Mouse (Mus musculus) intestine, postnatal 0 days (tissue): Measurements from ENCODE around the gene Tec. TPM values are rescaled to one million over a fixed set of nuclear protein-coding genes. Genes with fewer than 3 reads are reported as not detected.

Source experiments
- ATAC-seq: fragments of 200-750 bp; cut with Nextera tagmentation; 2 replicates; pipeline ENCODE4 v1.8.0; 2017; ENCODE audit warnings: mild to moderate bottlenecking, moderate TSS enrichment, moderate library complexity
- H3K27ac ChIP-seq: fragments of 300-500 bp; sonication (generic); 2 replicates; pipeline ENCODE4 v1.5.1; 2014; ENCODE audit warnings: mild to moderate bottlenecking, low read depth, low read length, moderate library complexity
- H3K27me3 ChIP-seq: fragments of 300-500 bp; sonication (generic); replicated peaks from 2 replicates; pipeline ENCODE4 v1.6.1; 2014; ENCODE audit warnings: low read length, mixed read lengths; ENCODE audit not compliant: control insufficient read depth, insufficient read depth
- H3K36me3 ChIP-seq: fragments of 300-500 bp; sonication (generic); 2 replicates; pipeline ENCODE4 v1.6.1; 2014; ENCODE audit warnings: mild to moderate bottlenecking, moderate library complexity; ENCODE audit not compliant: control insufficient read depth, insufficient read depth
- H3K4me1 ChIP-seq: fragments of 300-500 bp; sonication (generic); replicated peaks from 2 replicates; pipeline ENCODE4 v1.6.1; 2014; ENCODE audit warnings: antibody characterized with exemption, low read length, mixed read lengths; ENCODE audit not compliant: control insufficient read depth, insufficient read depth
- H3K4me2 ChIP-seq: fragments of 300-500 bp; sonication (generic); replicated peaks from 2 replicates; pipeline ENCODE4 v1.6.1; 2014; ENCODE audit warnings: low read depth, mild to moderate bottlenecking, moderate library complexity
- H3K4me3 ChIP-seq: fragments of 300-500 bp; sonication (generic); 2 replicates; pipeline ENCODE4 v1.5.1; 2014; ENCODE audit warnings: low read depth, low read length
- H3K9ac ChIP-seq: fragments of 300-500 bp; sonication (generic); 2 replicates; pipeline ENCODE4 v1.6.1; 2014; ENCODE audit warnings: mild to moderate bottlenecking, low read depth, low read length
- H3K9me3 ChIP-seq: fragments of 300-500 bp; sonication (generic); 2 replicates; pipeline ENCODE4 v1.6.1; 2016; ENCODE audit warnings: mixed run types; ENCODE audit not compliant: control insufficient read depth
- CTCF ChIP-seq: sonication (generic); IDR thresholded peaks from 2 replicates; pipeline ENCODE4 v1.5.1; 2016; ENCODE audit warnings: low read depth, mild to moderate bottlenecking, control low read depth, antibody characterized with exemption, moderate library complexity
- WGBS: fragments of 180-500 bp; shearing (Covaris S2); extraction: QIAGEN DNeasy Blood & Tissue Kit; methylation state at CpG from one replicate; pipeline ENCODE4 v1.1.7; 2014; 5-methylcytosine and 5-hydroxymethylcytosine counted together
- polyA plus RNA-seq: library from polyadenylated mRNA; unstranded; fragments of >200 nt; fragmentation: Nextera tagmentation; extraction: Ambion mirVana; gene quantifications from 2 replicates; pipeline ENCODE4 v1.2.1, GENCODE M21; 2015

Tec gene
- polyA plus RNA-seq, 1 experiment from 2014 or later = 12.4 TPM

DNA sequence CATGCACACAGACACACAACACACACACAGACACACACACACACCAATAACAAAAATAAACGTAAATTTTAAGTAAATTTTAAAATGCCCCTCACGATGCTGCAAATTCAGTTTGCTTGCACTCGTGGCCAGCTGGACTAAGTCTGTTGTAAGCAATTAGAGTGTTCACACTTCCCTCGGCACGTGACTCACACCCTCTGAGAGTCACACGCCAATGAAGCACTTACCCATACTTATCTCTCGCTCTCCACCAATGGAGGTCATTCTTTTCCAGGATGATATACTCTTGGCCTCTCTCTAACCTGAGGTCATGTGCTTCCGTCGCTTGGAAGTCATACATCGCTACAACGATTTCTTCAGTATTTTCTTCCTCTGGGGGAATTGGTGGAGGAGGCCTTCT, 86.5 kb downstream of the Tec start:
- no peak for ATAC-seq
- 68% methylated on average over 11 of the region's 11 CpGs for WGBS
- no peak overlapping the region for H3K4me3 ChIP-seq
- H3K4me1 ChIP-seq = no peaks in the 10 kb centered on the region
- no peak overlapping the region for H3K4me2 ChIP-seq
- no peaks in the 10 kb centered on the region; the same call in 1 of the 2 replicates for H3K36me3 ChIP-seq
- H3K27me3 ChIP-seq = no peaks in the 10 kb centered on the region
- H3K9ac ChIP-seq = no peak overlapping the region
- no peaks in the 10 kb centered on the region for H3K9me3 ChIP-seq
- no peak for TF ChIP-seq CTCF
- H3K27ac ChIP-seq = no peak overlapping the region

DNA sequence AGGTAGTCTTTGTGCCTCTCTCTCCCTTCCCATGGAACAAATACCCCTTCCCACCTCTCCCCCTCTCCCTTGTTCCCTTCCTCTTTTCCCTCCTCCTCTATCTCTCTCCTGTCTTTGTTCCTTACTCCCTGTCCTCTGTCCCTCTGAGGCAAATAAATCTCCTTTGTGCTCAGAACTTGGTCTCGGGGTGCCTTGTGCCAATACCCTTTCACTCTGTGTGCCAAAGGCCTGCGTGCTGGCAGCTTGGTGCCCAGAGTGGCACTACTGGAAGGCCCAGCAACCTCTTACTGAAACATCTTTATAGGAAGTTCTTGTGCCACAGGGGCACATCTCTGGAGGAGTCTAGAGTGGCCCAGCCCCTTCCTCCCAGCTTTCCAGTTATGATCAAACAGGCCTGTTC, 91.7 kb downstream of the Tec start:
- ATAC-seq = no peak
- 84% methylated on average over 2 of the region's 2 CpGs for WGBS
- no peak for TF ChIP-seq CTCF

DNA sequence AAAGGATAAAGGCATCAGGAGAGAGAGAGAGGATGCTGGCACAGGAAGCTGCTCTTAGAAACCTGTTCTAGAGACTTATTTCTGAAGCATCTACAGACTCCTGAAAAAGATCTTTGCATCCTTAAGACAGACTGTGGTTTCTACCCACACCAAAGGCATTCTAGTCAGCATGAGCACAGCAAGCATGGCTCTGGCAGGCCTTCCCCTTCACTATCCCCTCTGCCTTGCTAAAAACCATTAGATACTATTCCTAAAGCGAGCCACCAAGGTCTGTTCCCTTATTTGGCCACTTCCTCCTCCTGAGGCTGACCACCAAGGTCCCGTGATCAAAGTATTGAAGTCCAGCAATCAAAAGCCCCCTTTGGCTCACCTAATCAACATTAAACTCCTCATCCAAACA, 92.2 kb downstream of the Tec start:
- Histone ChIP-seq H3K9me3 (no peaks in the 10 kb centered on the region), H3K27me3 (no peaks in the 10 kb centered on the region), H3K27ac (no peak overlapping the region), H3K4me1 (no peaks in the 10 kb centered on the region), H3K9ac (no peak overlapping the region), H3K36me3 (peaks cover 6% of the 10 kb centered on the region; the same call in 1 of the 2 replicates), H3K4me2 (no peak overlapping the region), H3K4me3 (no peak overlapping the region)
- whole genome bisulfite sequencing = 78% methylated on average over 2 of the region's 2 CpGs
- no peak for TF ChIP-seq CTCF
- ATAC-seq = no peak

More for the DNA sequence above, 91.7 kb downstream of the Tec start:
- no peak overlapping the region for H3K4me3 ChIP-seq
- H3K4me2 ChIP-seq = no peak overlapping the region
- H3K4me1 ChIP-seq = no peaks in the 10 kb centered on the region
- H3K9me3 ChIP-seq = no peaks in the 10 kb centered on the region
- H3K27me3 ChIP-seq = no peaks in the 10 kb centered on the region
- no peak overlapping the region for H3K27ac ChIP-seq
- H3K36me3 ChIP-seq = peaks cover 6% of the 10 kb centered on the region; the same call in 1 of the 2 replicates
- no peak overlapping the region for H3K9ac ChIP-seq

DNA sequence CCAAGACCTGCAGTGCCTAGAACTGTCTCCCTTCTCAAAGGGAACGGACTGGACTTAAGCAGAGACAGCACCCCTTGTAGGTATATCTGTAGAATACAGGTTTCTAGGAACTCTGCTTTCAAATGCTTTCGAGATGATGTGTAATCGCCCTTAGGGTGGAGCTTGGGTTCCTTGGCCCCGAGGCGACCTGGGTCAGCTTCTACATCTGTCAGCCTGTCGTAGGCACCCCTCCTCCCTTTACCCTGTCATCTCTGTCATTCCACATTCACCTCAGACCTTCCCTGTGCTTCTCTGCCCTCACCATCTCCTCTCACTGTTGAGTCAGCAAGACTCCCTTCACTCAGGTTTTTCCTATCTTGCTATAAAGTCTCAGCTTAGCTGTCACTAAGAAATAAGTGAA, 98.4 kb downstream of the Tec start:
- ATAC-seq = no peak
- no peak overlapping the region for H3K4me3 ChIP-seq
- H3K4me2 ChIP-seq = no peak overlapping the region
- H3K9ac ChIP-seq = no peak overlapping the region
- H3K9me3 ChIP-seq = no peaks in the 10 kb centered on the region
- peaks cover 10% of the 10 kb centered on the region; the same call in 1 of the 2 replicates for H3K36me3 ChIP-seq
- 57% methylated on average over 6 of the region's 6 CpGs for WGBS
- H3K27ac ChIP-seq = no peak overlapping the region
- no peak for TF ChIP-seq CTCF
- H3K27me3 ChIP-seq = no peaks in the 10 kb centered on the region
- H3K4me1 ChIP-seq = no peaks in the 10 kb centered on the region

DNA sequence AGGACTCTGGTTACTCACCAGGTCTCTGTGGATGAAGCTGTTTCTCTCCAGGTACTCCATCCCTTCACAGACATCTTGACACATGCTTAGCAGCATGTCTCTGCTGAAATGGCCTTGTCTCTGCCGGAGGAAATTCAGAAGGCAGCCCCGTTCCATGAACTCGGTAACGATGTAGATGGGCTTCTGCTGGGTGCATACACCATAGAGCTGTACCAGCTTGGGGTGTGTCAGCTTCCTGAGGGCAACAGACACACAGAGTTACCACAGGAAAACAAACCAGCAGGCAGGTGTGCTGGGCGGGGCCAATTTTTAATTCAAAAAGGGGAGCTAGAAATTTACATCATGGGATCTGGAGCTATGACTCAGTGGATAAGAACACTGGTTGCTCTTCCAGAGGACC, 104.7 kb downstream of the Tec start:
- Histone ChIP-seq H3K9me3 (no peaks in the 10 kb centered on the region), H3K27ac (no peak overlapping the region), H3K4me3 (no peak overlapping the region), H3K9ac (no peak overlapping the region), H3K4me2 (no peak overlapping the region), H3K36me3 (peaks cover 27% of the 10 kb centered on the region), H3K27me3 (no peaks in the 10 kb centered on the region), H3K4me1 (0 out of 2 replicates have a peak, but pooled peaks cover 3% of the 10 kb centered on the region)
- ATAC-seq = no peak
- TF ChIP-seq CTCF = no peak
- WGBS = 79% methylated on average over 5 of the region's 5 CpGs

DNA sequence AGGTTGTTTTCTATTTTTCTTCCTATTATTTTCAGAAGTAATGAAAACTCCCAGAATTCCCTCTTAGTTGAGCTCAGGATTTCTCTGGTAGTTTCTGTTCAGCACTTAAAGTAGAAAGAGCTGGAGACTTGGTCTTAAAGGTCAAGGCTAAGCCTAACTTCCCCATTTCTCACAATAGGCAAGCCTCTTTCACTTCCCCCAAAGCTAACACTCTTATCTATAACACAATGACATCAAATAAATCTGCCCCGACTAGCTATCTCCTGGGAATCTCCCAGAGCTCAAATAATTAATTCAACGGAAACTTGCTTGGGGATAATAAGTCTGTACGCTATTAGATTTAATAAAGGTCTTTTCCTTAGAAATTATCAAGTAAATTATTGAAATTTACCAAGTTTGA, 105.3 kb downstream of the Tec start:
- no peak overlapping the region for H3K4me2 ChIP-seq
- H3K9me3 ChIP-seq = no peaks in the 10 kb centered on the region
- H3K9ac ChIP-seq = no peak overlapping the region
- H3K36me3 ChIP-seq = peaks cover 23% of the 10 kb centered on the region
- ATAC-seq = no peak
- no peak overlapping the region for H3K27ac ChIP-seq
- no peak for TF ChIP-seq CTCF
- 0 out of 2 replicates have a peak, but pooled peaks cover 3% of the 10 kb centered on the region for H3K4me1 ChIP-seq
- no peaks in the 10 kb centered on the region for H3K27me3 ChIP-seq
- H3K4me3 ChIP-seq = no peak overlapping the region
- 44% methylated on average over 3 of the region's 3 CpGs for WGBS

DNA sequence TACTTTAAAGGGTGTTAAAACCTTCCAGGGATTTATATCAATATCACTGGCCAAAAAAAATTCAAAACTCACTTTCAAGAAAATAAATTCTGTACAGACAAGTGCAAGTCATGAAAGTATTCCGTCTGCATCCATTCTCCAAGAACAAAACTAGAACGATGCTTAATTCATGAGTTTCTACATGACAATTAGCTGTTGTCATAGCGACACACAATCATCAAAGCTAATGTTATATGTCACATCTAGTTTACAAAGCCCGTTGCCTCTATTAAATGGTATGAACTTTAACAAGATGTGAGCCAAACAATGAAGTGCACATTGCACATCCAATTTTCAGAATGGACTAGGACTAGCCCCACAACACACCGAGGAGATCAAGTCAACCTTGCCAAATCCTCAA, 106.5 kb downstream of the Tec start:
- Histone ChIP-seq H3K27me3 (no peaks in the 10 kb centered on the region), H3K4me1 (0 out of 2 replicates have a peak, but pooled peaks cover 3% of the 10 kb centered on the region), H3K27ac (no peak overlapping the region), H3K4me3 (no peak overlapping the region), H3K4me2 (no peak overlapping the region), H3K9ac (no peak overlapping the region), H3K36me3 (peaks cover 17% of the 10 kb centered on the region), H3K9me3 (no peaks in the 10 kb centered on the region)
- no peak for TF ChIP-seq CTCF
- 89% methylated on average over 5 of the region's 5 CpGs for WGBS
- ATAC-seq = no peak
